Mouse (Mus musculus) c-Kit-positive CD71-positive TER-119-negative erythroid progenitor cells, embryonic 14.5 days (primary cell): ENCODE measurements around the gene Fbxw11.
"Not testable (repeated sequence)": the region's sequence is repeated elsewhere in the genome, so short reads cannot be mapped to it uniquely, and the experiment has no call there.

Experiments
- DNase-seq: peaks from one replicate; pipeline ENCODE4 v3.0.0-alpha.2; 2013; ENCODE audit warnings: low read depth

Fbxw11 gene

GRCm38 (mm10) chr11:32708739-32709501 lies 66.4 kb downstream of the Fbxw11 start:
- no peak for DNase-seq

- peak; percentile 46 for DNase-seq
Measured at GRCm38 (mm10) chr11:32709563-32709962, 67.0 kb downstream of the Fbxw11 start.

GRCm38 (mm10) chr11:32714230-32714629 lies 71.7 kb downstream of the Fbxw11 start:
- DNase-seq: no peak

DNA sequence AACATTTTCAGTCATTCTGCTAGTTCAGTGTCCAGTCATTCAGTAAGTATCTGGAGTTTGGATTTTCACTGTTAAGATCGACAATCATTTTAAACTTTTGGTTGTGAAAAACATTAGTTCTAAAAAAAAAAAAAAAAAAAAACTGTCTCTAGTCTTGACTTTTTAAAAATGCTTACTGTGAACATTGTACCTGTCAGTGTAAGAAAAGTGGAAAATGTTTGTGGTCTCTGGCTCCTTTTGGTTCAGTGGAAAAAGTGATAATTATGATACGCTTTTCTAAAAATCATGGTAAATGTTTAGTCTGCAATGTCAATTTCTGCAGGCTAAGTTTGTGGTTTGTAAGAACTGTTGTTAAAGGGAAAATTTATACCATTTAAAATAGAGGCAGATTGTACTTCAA lies 72.4 kb downstream of the Fbxw11 start:
- DNase-seq: no peak

GRCm38 (mm10) chr11:32715495-32715894 lies 73.0 kb downstream of the Fbxw11 start:
- DNase-seq: no peak

DNA sequence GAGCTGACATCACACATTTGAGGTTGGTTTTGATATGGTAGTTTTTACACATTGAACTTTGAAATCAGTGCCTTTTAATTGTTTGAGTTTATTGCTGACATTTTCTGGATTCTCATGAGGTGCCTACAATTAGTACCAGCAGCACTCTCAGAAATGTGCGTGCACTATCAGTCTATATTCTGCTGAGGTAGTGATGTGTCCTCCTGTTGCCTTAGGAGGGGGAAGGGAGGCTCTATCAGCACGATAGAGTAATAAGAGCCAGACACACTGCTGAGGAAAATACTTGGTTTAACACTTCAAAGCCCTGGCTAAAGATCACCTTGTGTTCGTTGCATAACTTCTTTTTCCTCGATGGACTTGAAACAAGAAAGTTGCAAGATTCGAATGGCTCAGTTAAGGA lies 73.4 kb downstream of the Fbxw11 start:
- DNase-seq: no peak

DNA sequence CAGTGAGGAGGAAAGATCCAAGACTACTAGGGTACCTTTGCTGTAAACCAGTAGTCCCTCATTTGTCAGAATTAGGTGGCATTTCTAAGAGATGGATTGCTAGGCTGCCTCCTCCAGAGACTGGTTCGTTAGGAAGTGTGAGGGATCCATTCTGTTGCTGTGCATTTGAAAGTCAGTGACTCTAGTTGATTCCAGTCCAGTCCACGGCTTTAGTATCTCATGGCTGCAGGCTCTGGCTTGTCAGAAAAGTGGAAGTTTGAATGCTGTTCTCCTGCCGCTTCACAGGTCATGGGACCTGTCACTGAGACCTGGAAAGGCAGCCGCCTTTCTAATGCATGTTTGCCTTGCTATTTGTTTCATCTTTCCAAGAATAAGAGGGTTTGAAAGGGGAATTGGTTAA lies 74.4 kb downstream of the Fbxw11 start:
- DNase-seq: no peak

GRCm38 (mm10) chr11:32717711-32718110 lies 75.2 kb downstream of the Fbxw11 start:
- DNase-seq: not testable (repeated sequence)

GRCm38 (mm10) chr11:32718371-32718770 lies 75.8 kb downstream of the Fbxw11 start:
- DNase-seq: no peak

DNA sequence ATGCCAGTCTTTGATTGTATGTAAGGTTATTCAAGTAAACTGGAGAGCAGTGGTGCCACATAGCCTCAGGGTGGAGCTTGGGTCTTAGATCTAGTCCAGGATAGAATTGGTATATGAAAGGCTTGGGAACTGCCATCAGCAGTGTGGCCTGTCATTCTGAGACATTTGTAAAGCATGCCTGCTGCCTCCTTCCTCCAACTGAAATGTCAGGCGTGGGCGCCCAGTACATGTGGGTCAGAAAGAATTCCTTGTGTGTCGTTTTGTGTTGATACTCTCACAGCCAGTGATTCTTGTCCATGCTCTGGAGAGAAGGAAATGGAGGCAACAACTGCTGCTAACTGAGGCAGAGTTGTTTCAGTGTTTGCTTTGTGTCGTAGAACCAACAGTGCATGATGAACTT lies 76.5 kb downstream of the Fbxw11 start:
- no peak for DNase-seq

- no peak for DNase-seq
Measured at GRCm38 (mm10) chr11:32722653-32723052, 80.1 kb downstream of the Fbxw11 start.

- DNase-seq: no peak
Measured at GRCm38 (mm10) chr11:32723287-32723686, 80.8 kb downstream of the Fbxw11 start.

DNA sequence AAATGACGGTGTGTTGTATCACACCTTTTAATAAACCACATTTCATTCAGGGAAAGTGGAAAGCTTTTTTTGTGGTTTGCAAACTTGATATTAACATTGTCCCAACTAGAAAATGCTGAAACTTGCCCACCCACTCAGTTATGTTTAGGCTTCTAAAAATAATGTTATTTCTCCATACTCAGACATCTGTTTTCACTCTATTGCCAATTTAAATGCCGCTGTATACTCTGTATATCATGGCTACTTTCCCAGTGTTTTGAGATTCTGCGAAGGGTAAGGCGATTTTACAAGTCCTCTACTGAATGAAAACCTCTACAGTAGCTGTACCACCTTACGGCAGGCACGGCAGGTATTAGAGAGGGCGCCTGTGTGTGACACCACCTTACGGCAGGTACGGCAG lies 82.6 kb downstream of the Fbxw11 start:
- no peak for DNase-seq

DNA sequence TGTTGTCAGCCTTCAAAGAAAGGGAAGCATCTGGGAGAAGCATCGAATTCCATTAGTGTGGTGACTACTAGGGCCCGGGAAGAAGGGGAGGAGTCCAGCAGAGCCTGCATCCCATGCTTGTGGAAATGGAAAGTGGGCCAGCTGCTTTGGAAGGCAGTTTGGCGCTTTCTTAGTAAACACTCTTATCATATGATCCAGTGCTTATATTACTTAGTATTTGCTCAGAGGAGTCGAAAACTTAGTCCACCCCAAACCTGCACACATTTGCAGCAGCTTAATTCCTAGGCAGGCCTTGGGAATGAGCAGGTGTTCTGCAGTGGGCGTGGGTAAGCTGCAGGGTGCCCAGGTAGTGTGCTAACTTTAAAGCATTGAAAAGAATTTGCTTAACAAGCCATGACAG lies 89.9 kb downstream of the Fbxw11 start:
- DNase-seq: no peak

DNA sequence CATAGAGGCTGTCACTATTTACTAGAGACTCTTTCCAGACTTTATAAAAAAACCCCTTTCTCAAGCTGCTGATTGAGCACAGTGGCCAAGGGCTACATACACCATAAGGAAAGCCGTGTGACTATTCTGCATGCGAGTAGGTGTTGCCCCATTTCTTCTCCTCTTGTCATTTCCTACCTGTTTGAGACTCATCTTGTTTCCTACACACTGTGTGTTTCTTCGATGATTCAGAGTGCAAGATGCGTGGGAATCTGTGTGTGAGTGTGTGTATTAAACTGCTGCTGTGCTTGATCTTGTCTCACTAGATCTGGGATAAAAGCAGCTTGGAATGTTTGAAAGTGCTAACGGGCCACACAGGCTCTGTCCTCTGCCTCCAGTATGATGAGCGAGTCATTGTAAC lies 90.7 kb downstream of the Fbxw11 start:
- DNase-seq: no peak

DNA sequence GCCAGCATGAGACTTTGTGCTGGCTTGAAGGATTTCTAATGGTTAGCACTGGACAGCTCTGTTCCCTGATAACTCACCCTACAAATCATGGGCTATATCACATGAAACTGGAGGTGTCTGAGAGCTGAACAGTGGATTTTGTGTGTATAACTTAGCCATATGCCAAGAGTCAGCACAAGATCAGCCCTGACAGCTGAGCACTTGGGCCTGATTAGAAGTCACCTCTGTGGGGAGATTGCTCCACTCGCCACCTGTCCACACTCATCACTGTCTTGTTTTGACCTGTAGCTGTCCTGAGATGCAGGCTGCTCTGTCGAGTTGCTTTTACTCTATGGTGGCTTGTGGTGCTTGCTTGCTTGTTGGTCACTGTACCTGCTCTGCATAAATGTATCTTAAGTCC lies 93.8 kb downstream of the Fbxw11 start:
- DNase-seq: no peak

DNA sequence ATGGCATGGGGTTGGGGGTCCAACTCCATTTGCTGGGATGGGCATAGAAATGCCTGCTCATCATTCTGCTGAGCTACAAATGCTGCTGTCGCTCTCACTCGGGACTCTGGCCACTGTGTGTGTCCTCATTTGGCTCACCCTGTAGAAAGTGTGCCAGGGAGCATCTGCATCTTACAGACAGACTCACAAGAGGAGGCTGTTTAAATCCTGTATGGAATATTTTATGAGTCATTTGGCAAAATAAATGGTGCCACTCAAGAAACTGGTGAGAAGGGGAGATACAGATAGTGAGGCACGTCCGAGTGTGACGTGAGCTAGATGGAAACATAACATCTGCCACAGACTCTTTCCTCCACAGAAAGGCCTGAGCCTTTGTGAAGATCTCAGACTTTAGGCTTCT lies 95.2 kb downstream of the Fbxw11 start:
- no peak for DNase-seq

- DNase-seq: no peak
Measured at GRCm38 (mm10) chr11:32743891-32744290, 101.4 kb downstream of the Fbxw11 start.

- no peak for DNase-seq
Measured at GRCm38 (mm10) chr11:32744463-32744862, 101.9 kb downstream of the Fbxw11 start.

GRCm38 (mm10) chr11:32745466-32745865 lies 102.9 kb downstream of the Fbxw11 start:
- DNase-seq: no peak

DNA sequence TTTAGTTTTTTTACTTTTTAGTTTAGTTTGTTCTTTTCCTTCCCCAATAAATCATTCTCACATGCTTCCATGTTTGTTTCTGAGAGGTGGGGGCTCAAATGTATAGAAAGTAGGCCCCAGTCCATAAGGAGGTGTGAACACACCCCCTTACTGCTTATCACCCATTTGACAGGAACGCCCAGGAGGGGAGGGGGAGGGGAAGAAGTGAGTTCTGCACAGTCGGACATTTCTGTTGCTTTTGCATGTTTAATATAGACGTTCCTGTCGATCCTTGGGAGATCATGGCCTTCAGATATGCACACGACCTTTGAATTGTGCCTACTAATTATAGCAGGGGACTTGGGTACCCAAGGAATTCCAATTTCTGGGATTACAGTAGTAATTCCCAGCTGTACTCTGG lies 103.5 kb downstream of the Fbxw11 start:
- peak; percentile 19 for DNase-seq

- no peak for DNase-seq
Measured at GRCm38 (mm10) chr11:32746475-32746874, 104.0 kb downstream of the Fbxw11 start.

DNA sequence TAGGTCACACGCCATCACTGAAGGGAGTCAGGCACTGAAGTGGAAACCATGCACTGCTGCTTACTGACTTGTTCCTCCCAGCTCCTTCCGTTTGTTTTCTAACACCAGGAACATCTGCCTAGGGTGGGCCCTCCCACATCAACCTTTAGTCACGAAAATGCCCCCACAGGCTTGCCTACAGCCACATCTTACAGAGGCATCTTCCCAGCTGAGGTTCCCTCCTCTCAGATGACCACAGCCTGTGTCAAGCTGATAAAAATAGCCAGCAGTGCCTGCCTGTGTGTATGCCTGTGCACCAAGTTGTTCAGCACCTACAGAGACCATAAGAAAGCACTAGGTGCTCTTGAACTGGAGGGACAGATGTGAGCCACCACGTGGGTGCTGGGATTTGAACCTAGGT lies 106.3 kb downstream of the Fbxw11 start:
- no peak for DNase-seq

DNA sequence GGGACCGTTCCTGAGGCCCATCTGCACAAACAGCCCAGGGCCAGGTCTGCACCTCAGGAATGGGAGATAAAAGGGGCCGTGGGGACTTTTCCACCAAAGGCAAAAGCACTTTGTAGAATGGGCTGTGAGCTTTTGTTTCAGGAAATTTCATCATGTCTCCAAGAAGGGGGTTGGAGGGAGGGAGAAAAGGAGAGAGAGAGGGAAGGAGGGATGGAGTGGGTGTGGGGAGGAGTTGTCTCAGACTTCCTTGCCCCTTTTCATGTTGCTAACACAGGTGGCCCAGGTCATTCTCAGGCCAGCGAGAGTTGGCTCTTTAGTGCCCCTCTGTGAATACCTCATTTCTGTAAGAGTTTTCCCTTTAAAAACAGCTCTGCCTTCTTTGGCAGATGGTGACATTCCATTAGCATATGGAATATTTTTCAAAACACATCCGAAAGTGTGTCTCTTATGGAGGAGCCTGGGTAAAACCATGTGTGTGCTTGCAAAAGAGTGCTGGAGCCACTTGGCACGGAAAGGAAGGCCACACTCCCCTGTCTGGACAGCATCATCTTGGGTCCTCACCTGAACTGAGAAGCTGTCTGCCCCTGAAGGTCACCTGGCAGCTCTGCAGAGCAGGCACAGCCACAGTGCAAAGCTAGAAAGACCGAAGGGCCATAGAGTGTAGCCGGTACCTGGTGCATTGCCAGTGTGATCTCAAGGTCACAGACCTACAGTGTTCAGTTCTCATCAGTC lies 109.5 kb downstream of the Fbxw11 start:
- DNase-seq: no peak
